Mouse (Mus musculus): ENCODE results near the gene Anxa5.

DNA sequence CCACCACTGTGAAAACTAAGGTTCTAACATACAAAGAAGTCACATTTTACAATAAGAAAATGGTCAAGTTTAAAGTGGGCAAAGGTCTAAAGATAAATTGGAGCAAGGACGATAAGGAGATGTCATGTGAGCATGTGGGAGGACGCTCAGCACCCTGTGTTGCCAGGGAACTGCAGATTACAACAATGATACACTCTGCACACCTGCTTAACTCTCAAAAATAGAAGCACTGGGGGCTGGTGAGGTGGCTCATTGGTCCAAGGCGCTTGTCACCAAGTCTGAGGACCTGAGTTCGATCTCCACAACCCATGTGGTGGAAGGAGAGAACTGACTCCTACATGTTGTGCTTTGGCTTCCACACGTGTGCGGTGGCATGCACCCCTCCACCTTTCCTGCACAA lies 35.8 kb upstream of the Anxa5 start:
- TF ChIP-seq CTCF (IDR thresholded peaks at IDR 0.05; ENCODE audit: control insufficient read depth, insufficient read depth, low read length) (no peak), POLR2A (IDR thresholded peaks at IDR 0.05; ENCODE audit: borderline replicate concordance, control insufficient read depth, low read depth, low read length) (no peak)
